ENCODE assay signal across 13 mouse cellular contexts in genomic region chr19:56774408-56774962, GRCm38 (mm10). TPM values are rescaled to one million over a fixed set of nuclear protein-coding genes. Genes with fewer than 3 reads are reported as not detected.
DNase-seq lines count a peak whose midpoint lies in the region; ATAC-seq and TF ChIP-seq lines count a peak whose summit lies in the region.
"Had no signal": no experiment of that assay in that cellular context is flagged by ENCODE, and none has a peak within 500 bp of the region (broad histone marks: within the 10 kb centered on the region; RNA-seq: fewer than 3 reads in every experiment).

No protein-coding gene starts in this region.

- H3K36me3 ChIP-seq in lung, embryonic 14.5 days (ENCODE audit: insufficient read depth), result no peaks in the 10 kb centered on the region
- H3K36me3 ChIP-seq: intestine, embryonic 15.5 days; midbrain, embryonic 12.5 days had no signal

- H3K4me3 ChIP-seq in lung, embryonic 14.5 days (ENCODE audit: low read depth, low read length), result no peak overlapping the region
- H3K4me3 ChIP-seq: intestine, embryonic 15.5 days; left cerebral cortex, adult 2 months; midbrain, embryonic 12.5 days had no signal

- H3K27me3 ChIP-seq in lung, embryonic 14.5 days (ENCODE audit: insufficient read depth, low read length), result peaks cover 6% of the 10 kb centered on the region; the same call in 1 of the 2 replicates

- intact Hi-C loops in left cerebral cortex, postnatal 14 days (cut with DNase I), result loop anchor here (5.0 kb wide), 1 partner anchor 47 kb away; no protein-coding TSS in a partner anchor
- intact Hi-C loops in left cerebral cortex, postnatal 10 days (cut with DNase I), result loop anchor here (5.0 kb wide), 1 partner anchor 52 kb away; the partner anchor contains the start of gene Adrb1

- WGBS in lung, embryonic 14.5 days, result 50% methylated on average over 9 of the region's 9 CpGs

- no peaks in the 10 kb centered on the region for H3K9me3 ChIP-seq in lung, embryonic 14.5 days (ENCODE audit: low read depth, low read length)
- H3K9me3 ChIP-seq: intestine, embryonic 15.5 days; midbrain, embryonic 12.5 days had no signal

- H3K4me1 ChIP-seq in lung, embryonic 14.5 days (ENCODE audit: insufficient read depth), result peaks cover 14% of the 10 kb centered on the region; the same call in 1 of the 2 replicates

- TF ChIP-seq CTCF in lung, embryonic 14.5 days (IDR thresholded peaks at IDR 0.05; ENCODE audit: low read depth), result no peak

- H3K4me2 ChIP-seq in lung, embryonic 14.5 days, result no peak overlapping the region
- H3K4me2 ChIP-seq: intestine, embryonic 15.5 days had no signal

- H3K27ac ChIP-seq in lung, embryonic 14.5 days (ENCODE audit: low read depth), result 0 out of 2 replicates have a peak overlapping the region, but pooled peaks have one; percentile 6
- H3K27ac ChIP-seq: intestine, embryonic 15.5 days; left cerebral cortex, adult 2 months; midbrain, embryonic 12.5 days had no signal

- peak; percentile 67 for ATAC-seq in lung, embryonic 14.5 days (ENCODE audit: insufficient read depth)
- ATAC-seq: CD4-positive, CD25-positive, alpha-beta regulatory T cell, adult 4 months; intestine, embryonic 15.5 days had no signal

- H3K9ac ChIP-seq in lung, embryonic 14.5 days, result no peak overlapping the region
- H3K9ac ChIP-seq: intestine, embryonic 15.5 days; midbrain, embryonic 12.5 days had no signal

- DNase-seq in left cerebral cortex, postnatal 14 days (ENCODE audit: low spot score in 2 of 2), result peak; percentile 42 to 49
- DNase-seq in left cerebral cortex, postnatal 10 days (ENCODE audit: extremely low spot score in 1 of 2, low spot score in 2 of 2), result no peak
- peak; percentile 73 for DNase-seq in heart, adult 8-10 months (ENCODE audit: low spot score)
- DNase-seq in lung, embryonic 14.5 days, result peak; percentile 82
- DNase-seq in skeletal muscle tissue, adult 2 months (ENCODE audit: low read depth, low spot score), result peak; percentile 36
- no peak for DNase-seq in cerebellum, adult 9-11 months
- DNase-seq in Muller cell, postnatal 12 days (ENCODE audit: inconsistent ontology term), result no peak
- DNase-seq in layer of hippocampus, postnatal 25 days (ENCODE audit: extremely low spot score in 1 of 2, low spot score in 1 of 2), result no peak
- DNase-seq: cerebellum, adult 18-20 months had no signal

RNA-seq across cellular contexts. Expression of gene Ccdc186, which starts 47.5 kb away (rescaled TPM):
- total RNA-seq in left cerebral cortex, postnatal 14 days (2021), result 10 to 100 TPM; 43.6 to 47.2 TPM
- total RNA-seq in left cerebral cortex, postnatal 10 days (2021), result 10 to 100 TPM; 39.0 to 44.1 TPM
- total RNA-seq in heart, adult 8-10 months (2022), result 10 to 100 TPM; 24.7 to 29.3 (median 27.4) TPM
- polyA plus RNA-seq in lung, embryonic 14.5 days (2014; fragmentation: Nextera tagmentation; extraction: Ambion mirVana), result 25.0 and 25.2 TPM in 2 replicates
- 10 to 100 TPM; 44.4 to 46.3 TPM for total RNA-seq in layer of hippocampus, postnatal 25 days (2021)

RNA-seq across cellular contexts. Expression of gene Tdrd1, which starts 51.5 kb away (rescaled TPM):
- total RNA-seq in left cerebral cortex, postnatal 14 days (2021), result under 1 TPM; 0.44 to 0.68 TPM
- under 1 TPM; 0.84 to 0.85 TPM for total RNA-seq in left cerebral cortex, postnatal 10 days (2021)
- not detected for total RNA-seq in heart, adult 8-10 months (2022)
- polyA plus RNA-seq in lung, embryonic 14.5 days (2014; fragmentation: Nextera tagmentation; extraction: Ambion mirVana), result 1.3 and 2.0 TPM in 2 replicates
- total RNA-seq in layer of hippocampus, postnatal 25 days (2021), result under 1 TPM; 0.34 to 0.56 TPM
- polyA plus RNA-seq: CD4-positive, CD25-positive, alpha-beta regulatory T cell, adult 4 months had no signal

RNA-seq across cellular contexts. Expression of gene Adrb1, which starts 52.5 kb away (rescaled TPM):
- 10 to 100 TPM; 40.1 to 43.9 TPM for total RNA-seq in left cerebral cortex, postnatal 14 days (2021)
- total RNA-seq in left cerebral cortex, postnatal 10 days (2021), result 10 to 100 TPM; 23.4 to 26.9 TPM
- 10 to 100 TPM; 19.4 to 26.8 (median 22.2) TPM for total RNA-seq in heart, adult 8-10 months (2022)
- polyA plus RNA-seq in lung, embryonic 14.5 days (2014; fragmentation: Nextera tagmentation; extraction: Ambion mirVana), result 1.2 and 1.6 TPM in 2 replicates
- total RNA-seq in layer of hippocampus, postnatal 25 days (2021), result 10 to 100 TPM; 17.6 to 18.4 TPM
- polyA plus RNA-seq: CD4-positive, CD25-positive, alpha-beta regulatory T cell, adult 4 months had no signal

Comparison
In these comparisons a context has a peak if more than half of its experiments do, and no peak if none do; other contexts are left out.
1. DNase-seq: peak in left cerebral cortex, postnatal 14 days (2 of 2), heart, adult 8-10 months (single experiment), lung, embryonic 14.5 days (single experiment) and skeletal muscle tissue, adult 2 months (single experiment); none in left cerebral cortex, postnatal 10 days (0 of 2), cerebellum, adult 9-11 months (single experiment), Muller cell, postnatal 12 days (single experiment) and layer of hippocampus, postnatal 25 days (0 of 2).